Mouse (Mus musculus): Measurements from ENCODE around the gene Stum. TPM values are rescaled to one million over a fixed set of nuclear protein-coding genes. Genes with fewer than 3 reads are reported as not detected.

Stum gene
- polyA plus RNA-seq, 1 experiment from 2014 or later: 0.12 TPM

Other genes starting within 250 kb of the Stum start
- 22.2 and 23.7 TPM in 2 replicates for gene Psen2, start 220.1 kb downstream of the Stum start, polyA plus RNA-seq (2015; fragmentation: Nextera tagmentation; extraction: Ambion mirVana)
- 1.3 TPM in 2 replicates for gene Itpkb, start 153.0 kb downstream of the Stum start, polyA plus RNA-seq (2015; fragmentation: Nextera tagmentation; extraction: Ambion mirVana)
- 76.4 and 86.0 TPM in 2 replicates for gene Parp1, start 85.4 kb upstream of the Stum start, polyA plus RNA-seq (2015; fragmentation: Nextera tagmentation; extraction: Ambion mirVana)
- gene Lin9, start 157.6 kb upstream of the Stum start, polyA plus RNA-seq (2015; fragmentation: Nextera tagmentation; extraction: Ambion mirVana): 10.4 and 14.2 TPM in 2 replicates
- 0.92 and 1.2 TPM in 2 replicates for gene Mixl1, start 213.5 kb upstream of the Stum start, polyA plus RNA-seq (2015; fragmentation: Nextera tagmentation; extraction: Ambion mirVana)
- gene Acbd3, start 242.5 kb upstream of the Stum start, polyA plus RNA-seq (2015; fragmentation: Nextera tagmentation; extraction: Ambion mirVana): 8.7 and 8.9 TPM in 2 replicates